Mouse (Mus musculus) olfactory bulb, adult 2 months (tissue): ENCODE results near the gene Ccdc88a. TPM values are rescaled to one million over a fixed set of nuclear protein-coding genes. Genes with fewer than 3 reads are reported as not detected.

Experiments used
- H3K27ac ChIP-seq: fragments of 200-500 bp; 2 replicates; pipeline ENCODE4 v1.5.1; 2012; ENCODE audit warnings: low read depth, low read length; ENCODE audit not compliant: insufficient read depth
- H3K4me1 ChIP-seq: fragments of 200-500 bp; 2 replicates; pipeline ENCODE4 v1.6.1; 2012; ENCODE audit warnings: low read length; ENCODE audit not compliant: control insufficient read depth, insufficient read depth
- H3K4me3 ChIP-seq: fragments of 200-500 bp; 2 replicates; pipeline ENCODE4 v1.5.1; 2012; ENCODE audit warnings: mild to moderate bottlenecking, low read depth, low read length, moderate library complexity; ENCODE audit not compliant: insufficient read depth
- CTCF ChIP-seq: fragments of 200-500 bp; IDR thresholded peaks from 2 replicates; pipeline ENCODE4 v1.5.1; 2012; ENCODE audit warnings: low read depth, mild to moderate bottlenecking, low read length, moderate library complexity; ENCODE audit not compliant: insufficient read depth
- POLR2A ChIP-seq: fragments of 200-500 bp; IDR thresholded peaks from 2 replicates; pipeline ENCODE4 v1.6.1; 2012; ENCODE audit warnings: mild to moderate bottlenecking, low read depth, low read length, moderate library complexity; ENCODE audit not compliant: insufficient read depth
- WGBS: fragments of 180-500 bp; shearing (Covaris S2); methylation state at CpG from one replicate; pipeline ENCODE4 v1.1.7; 2018; 5-methylcytosine and 5-hydroxymethylcytosine counted together
- polyA plus RNA-seq: library from polyadenylated mRNA; stranded (reverse); fragments of >200 nt; gene quantifications from 2 replicates; pipeline ENCODE4 v1.2.4, GENCODE M21; 2012; ENCODE audit warnings: low replicate concordance; ENCODE audit not compliant: missing spikeins, insufficient read depth, insufficient read length

Gene Ccdc88a
- polyA plus RNA-seq, 1 experiment, result 43.0 TPM

DNA sequence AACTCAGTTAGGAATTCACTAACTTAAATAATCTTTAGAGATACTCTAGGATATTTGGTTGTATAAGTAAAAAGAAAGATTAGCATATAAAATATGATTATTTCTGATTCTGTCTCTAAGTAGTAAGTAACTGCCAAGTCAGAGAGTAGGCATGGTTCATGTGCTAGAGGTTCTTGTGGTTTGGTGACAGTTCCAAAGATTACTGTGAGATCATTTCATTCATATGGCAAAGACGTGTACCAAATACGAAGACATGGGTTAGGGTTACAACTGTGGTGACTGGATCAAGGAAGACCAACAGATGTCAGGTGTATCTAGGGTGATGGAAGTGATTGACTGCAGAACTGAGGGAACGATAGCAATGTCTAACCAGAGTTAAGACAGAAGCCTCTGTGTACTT, 50.0 kb downstream of the Ccdc88a start:
- Histone ChIP-seq H3K4me3 (no peak overlapping the region), H3K27ac (no peak overlapping the region), H3K4me1 (no peaks in the 10 kb centered on the region)
- no peak for TF ChIP-seq CTCF
- TF ChIP-seq POLR2A, result no peak
- WGBS, result 91% methylated on average over 3 of the region's 3 CpGs

DNA sequence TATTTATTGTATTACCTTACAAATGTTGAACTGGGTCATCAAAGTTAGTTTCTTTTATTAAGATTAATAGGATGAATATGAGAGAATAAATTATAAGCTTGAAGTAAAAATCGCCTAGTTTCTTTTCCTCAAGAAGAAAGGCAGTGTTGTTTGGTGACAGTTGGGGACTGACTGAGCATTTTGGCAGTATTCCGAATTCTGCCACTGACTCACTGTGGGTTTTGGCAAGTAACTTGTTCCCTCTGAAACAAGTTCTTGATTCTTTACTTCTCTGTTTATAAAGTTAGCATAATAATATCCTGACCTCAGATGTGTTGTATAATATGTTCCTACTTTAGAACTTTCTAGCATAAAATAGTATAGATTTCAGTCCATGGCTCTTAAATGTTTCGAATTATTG, 55.3 kb downstream of the Ccdc88a start:
- 27% methylated on average over 3 of the region's 3 CpGs for whole genome bisulfite sequencing
- H3K4me3 ChIP-seq, result no peak overlapping the region
- no peak overlapping the region for H3K27ac ChIP-seq
- no peaks in the 10 kb centered on the region for H3K4me1 ChIP-seq
- TF ChIP-seq POLR2A (no peak), CTCF (no peak)

GRCm38 (mm10) chr11:29431011-29431410, 57.6 kb downstream of the Ccdc88a start:
- no peak overlapping the region for H3K4me3 ChIP-seq
- no peaks in the 10 kb centered on the region for H3K4me1 ChIP-seq
- no peak overlapping the region for H3K27ac ChIP-seq
- 85% methylated on average over 1 of the region's 1 CpGs for WGBS
- TF ChIP-seq CTCF, result no peak
- no peak for TF ChIP-seq POLR2A

GRCm38 (mm10) chr11:29448741-29449140, 75.3 kb downstream of the Ccdc88a start:
- H3K4me1 ChIP-seq, result no peaks in the 10 kb centered on the region
- H3K27ac ChIP-seq, result no peak overlapping the region
- no peak overlapping the region for H3K4me3 ChIP-seq
- TF ChIP-seq CTCF (no peak), POLR2A (no peak)
- 25% methylated on average over 2 of the region's 2 CpGs for WGBS

GRCm38 (mm10) chr11:29474676-29475075, 101.2 kb downstream of the Ccdc88a start:
- no peak overlapping the region for H3K4me3 ChIP-seq
- TF ChIP-seq CTCF, result no peak
- no peak for TF ChIP-seq POLR2A
- no peak overlapping the region for H3K27ac ChIP-seq
- no peaks in the 10 kb centered on the region for H3K4me1 ChIP-seq

- Histone ChIP-seq H3K4me1 (no peaks in the 10 kb centered on the region), H3K27ac (no peak overlapping the region), H3K4me3 (no peak overlapping the region)
- TF ChIP-seq CTCF, result no peak
- TF ChIP-seq POLR2A, result no peak
- WGBS, result 97% methylated on average over 1 of the region's 1 CpGs
Observed at GRCm38 (mm10) chr11:29493135-29493534, 119.7 kb downstream of the Ccdc88a start.

DNA sequence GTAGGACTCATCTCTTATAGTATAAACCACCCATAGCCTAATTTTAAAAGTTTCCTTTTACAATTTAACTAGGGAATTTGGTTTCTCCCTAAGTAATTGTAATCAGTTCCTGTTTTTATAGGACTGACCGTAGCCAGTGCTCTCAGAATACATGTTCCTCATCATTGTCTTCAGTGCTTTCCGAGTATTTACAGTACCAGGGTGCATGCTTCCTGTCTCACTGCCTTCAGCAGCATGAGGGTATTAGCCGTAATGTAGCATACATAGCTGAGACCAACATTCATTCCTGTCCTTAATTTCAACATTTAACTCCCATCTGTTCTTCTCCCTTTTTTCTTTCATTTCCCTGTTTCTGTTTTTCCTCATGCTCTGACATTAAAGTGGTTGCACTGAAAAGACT, 123.5 kb downstream of the Ccdc88a start:
- WGBS, result 85% methylated on average over 3 of the region's 3 CpGs
- H3K27ac ChIP-seq, result no peak overlapping the region
- no peaks in the 10 kb centered on the region for H3K4me1 ChIP-seq
- no peak overlapping the region for H3K4me3 ChIP-seq
- TF ChIP-seq POLR2A, result no peak
- no peak for TF ChIP-seq CTCF

GRCm38 (mm10) chr11:29503948-29504893, 130.8 kb downstream of the Ccdc88a start:
- TF ChIP-seq POLR2A (no peak), CTCF (no peak)
- Histone ChIP-seq H3K4me1 (no peaks in the 10 kb centered on the region), H3K4me3 (no peak overlapping the region), H3K27ac (no peak overlapping the region)
- 90% methylated on average over 10 of the region's 10 CpGs for WGBS

DNA sequence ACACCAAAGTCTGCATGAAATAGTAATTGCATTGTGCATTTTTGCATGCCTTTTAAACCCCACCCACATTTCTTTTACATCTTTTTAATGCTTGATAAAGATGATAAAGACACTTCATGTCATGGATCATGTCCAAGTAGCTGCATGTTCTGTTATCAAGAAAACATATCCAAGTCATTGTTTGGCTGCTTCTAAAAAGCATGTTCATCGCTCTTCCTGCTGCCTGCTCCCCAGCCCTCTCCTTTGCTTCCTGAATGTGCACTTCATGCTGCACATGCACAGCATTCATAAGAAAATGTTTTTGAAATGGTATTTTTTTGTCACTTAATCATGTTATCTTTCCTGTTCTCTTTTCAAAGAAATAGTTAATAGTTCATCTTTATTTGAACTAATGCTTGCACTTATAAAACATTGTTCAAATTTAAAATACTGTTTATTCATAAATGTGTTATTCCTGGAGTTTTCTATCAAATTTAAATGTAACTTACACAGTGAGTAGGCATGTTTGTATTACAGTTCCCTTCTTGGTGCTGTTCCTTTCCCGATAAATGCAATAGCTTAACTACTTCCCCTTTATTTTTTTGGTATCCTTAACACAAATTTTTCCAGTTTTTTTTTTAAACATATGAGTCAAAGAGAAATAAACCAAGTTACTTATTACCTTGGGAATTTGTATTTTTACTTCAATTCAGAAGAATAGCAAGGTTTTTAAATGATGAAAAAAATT, 131.6 kb downstream of the Ccdc88a start:
- TF ChIP-seq POLR2A, result no peak
- no peak for TF ChIP-seq CTCF
- H3K4me1 ChIP-seq, result no peaks in the 10 kb centered on the region
- WGBS, result 76% methylated on average over 2 of the region's 2 CpGs
- H3K4me3 ChIP-seq, result no peak overlapping the region
- H3K27ac ChIP-seq, result no peak overlapping the region
